10 mouse cellular contexts compared by ENCODE assay signal in the genomic region with DNA sequence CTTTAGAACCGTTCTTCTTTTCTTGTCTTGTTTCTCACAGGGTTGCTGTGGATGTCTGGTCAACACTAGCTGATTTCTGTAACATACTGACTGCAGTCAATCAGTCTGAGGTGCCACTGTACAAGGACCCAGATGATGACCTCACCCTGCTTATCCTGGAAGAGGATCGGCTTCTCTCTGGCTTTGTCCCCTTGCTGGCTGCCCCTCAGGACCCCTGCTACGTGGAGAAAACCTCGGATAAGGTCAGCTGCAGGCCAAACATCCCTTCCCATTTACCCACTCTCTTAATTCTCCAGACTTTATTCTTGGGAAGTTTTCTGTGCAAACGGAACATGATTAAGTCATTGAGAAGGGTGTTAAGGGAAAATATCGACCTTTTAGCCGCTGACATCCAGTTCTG.
DNase-seq lines count a peak whose midpoint lies in the region; ATAC-seq and TF ChIP-seq lines count a peak whose summit lies in the region.
"Had no signal": no experiment of that assay in that cellular context is flagged by ENCODE, and none has a peak within 500 bp of the region (broad histone marks: within the 10 kb centered on the region; RNA-seq: fewer than 3 reads in every experiment).

No protein-coding gene starts in this region.

- H3K4me2 ChIP-seq in heart, postnatal 0 days (ENCODE audit: low read depth, low read length): no peak overlapping the region
- no peak overlapping the region for H3K4me2 ChIP-seq in liver, embryonic 15.5 days

- ATAC-seq in heart, postnatal 0 days (ENCODE audit: insufficient read depth, low read depth): no peak; the same call in 1 of the 2 replicates
- no peak for ATAC-seq in liver, embryonic 15.5 days (ENCODE audit: insufficient read depth)

- no peak overlapping the region for H3K9ac ChIP-seq in heart, postnatal 0 days (replicated peaks; ENCODE audit: low read depth, low read length)
- H3K9ac ChIP-seq in liver, embryonic 15.5 days: no peak overlapping the region

- H3K9me3 ChIP-seq in embryonic facial prominence, embryonic 10.5 days: no peaks in the 10 kb centered on the region
- no peaks in the 10 kb centered on the region for H3K9me3 ChIP-seq in heart, postnatal 0 days (replicated peaks; ENCODE audit: control insufficient read depth, low read length)
- no peaks in the 10 kb centered on the region for H3K9me3 ChIP-seq in liver, embryonic 15.5 days (replicated peaks)

- TF ChIP-seq POLR2A in kidney, adult 2 months (IDR thresholded peaks at IDR 0.05; ENCODE audit: low read depth, low read length): no peak

- H3K4me3 ChIP-seq in kidney, adult 2 months (ENCODE audit: insufficient read depth, low read depth, low read length): no peak overlapping the region
- no peak overlapping the region for H3K4me3 ChIP-seq in embryonic facial prominence, embryonic 10.5 days
- H3K4me3 ChIP-seq in heart, postnatal 0 days (ENCODE audit: low read depth, low read length): no peak overlapping the region
- H3K4me3 ChIP-seq in liver, embryonic 15.5 days (replicated peaks): no peak overlapping the region

- H3K27me3 ChIP-seq in kidney, adult 2 months (replicated peaks; ENCODE audit: control insufficient read depth, insufficient read depth, low read length): no peaks in the 10 kb centered on the region
- no peaks in the 10 kb centered on the region for H3K27me3 ChIP-seq in embryonic facial prominence, embryonic 10.5 days (replicated peaks; ENCODE audit: low read depth, poor library complexity, severe bottlenecking)
- H3K27me3 ChIP-seq in heart, postnatal 0 days (ENCODE audit: control insufficient read depth, insufficient read depth, low read length): no peaks in the 10 kb centered on the region
- no peaks in the 10 kb centered on the region for H3K27me3 ChIP-seq in liver, embryonic 15.5 days
- H3K27me3 ChIP-seq: CH12.LX had no signal

- DNase-seq in kidney, adult 2 months: no peak
- no peak for DNase-seq in kidney, postnatal 36 days
- no peak for DNase-seq in embryonic facial prominence, embryonic 10.5 days (ENCODE audit: low spot score)
- DNase-seq in heart, postnatal 0 days (ENCODE audit: low spot score): no peak
- DNase-seq in layer of hippocampus, postnatal 10 days (ENCODE audit: low spot score in 2 of 2): no peak
- DNase-seq in cerebellum, adult 18-20 months: no peak
- no peak for DNase-seq in gastrocnemius, adult 8-10 months (ENCODE audit: low spot score in 2 of 2)
- DNase-seq: cerebellum, postnatal 10 days had no signal

- WGBS in kidney, adult 2 months: 47% methylated on average over 7 of the region's 7 CpGs
- 57% methylated on average over 7 of the region's 7 CpGs for WGBS in embryonic facial prominence, embryonic 10.5 days
- 37% methylated on average over 7 of the region's 7 CpGs for WGBS in heart, postnatal 0 days
- WGBS in liver, embryonic 15.5 days (ENCODE audit: insufficient replicate concordance): 67% methylated on average over 7 of the region's 7 CpGs

- H3K4me1 ChIP-seq in kidney, adult 2 months (ENCODE audit: control insufficient read depth, insufficient read depth, low read length): peaks cover 10% of the 10 kb centered on the region; the same call in 1 of the 2 replicates
- peaks cover 62% of the 10 kb centered on the region for H3K4me1 ChIP-seq in embryonic facial prominence, embryonic 10.5 days
- peaks cover 34% of the 10 kb centered on the region; the same call in 1 of the 2 replicates for H3K4me1 ChIP-seq in heart, postnatal 0 days (ENCODE audit: control insufficient read depth, insufficient read depth)
- H3K4me1 ChIP-seq in liver, embryonic 15.5 days (replicated peaks): peaks cover 14% of the 10 kb centered on the region

- TF ChIP-seq CTCF in kidney, adult 2 months (conservative IDR thresholded peaks at IDR 0.05; ENCODE audit: insufficient read depth, insufficient read length, low read depth, low read length): no peak
- TF ChIP-seq CTCF in heart, postnatal 0 days (IDR thresholded peaks at IDR 0.05; ENCODE audit: low read depth): no peak

- H3K36me3 ChIP-seq in kidney, adult 2 months (ENCODE audit: control insufficient read depth, insufficient read depth, low read length): no peaks in the 10 kb centered on the region; the same call in 1 of the 2 replicates
- H3K36me3 ChIP-seq in embryonic facial prominence, embryonic 10.5 days (replicated peaks): peaks cover 63% of the 10 kb centered on the region
- H3K36me3 ChIP-seq in heart, postnatal 0 days (replicated peaks; ENCODE audit: control insufficient read depth, insufficient read depth, low read length): no peaks in the 10 kb centered on the region; the same call in 1 of the 2 replicates
- no peaks in the 10 kb centered on the region; the same call in 1 of the 2 replicates for H3K36me3 ChIP-seq in liver, embryonic 15.5 days (replicated peaks)

- TF ChIP-seq EP300 in heart, postnatal 0 days (IDR thresholded peaks at IDR 0.05; ENCODE audit: low read depth): no peak

- H3K27ac ChIP-seq in kidney, adult 2 months (ENCODE audit: insufficient read depth, low read depth, low read length): peak overlapping the region; percentile 67
- peak overlapping the region; percentile 65 for H3K27ac ChIP-seq in embryonic facial prominence, embryonic 10.5 days (replicated peaks)
- peak overlapping the region; percentile 73 for H3K27ac ChIP-seq in heart, postnatal 0 days (ENCODE audit: low read depth)
- peak overlapping the region; percentile 9; the same call in 1 of the 2 replicates for H3K27ac ChIP-seq in liver, embryonic 15.5 days (replicated peaks)

Comparison
In these comparisons a context has a peak if more than half of its experiments do, and no peak if none do; other contexts are left out.
1. H3K27ac ChIP-seq: peak in every context shown above with its lines; median percentile 73 in heart, postnatal 0 days; 67 in kidney, adult 2 months; 65 in embryonic facial prominence, embryonic 10.5 days; 9 in liver, embryonic 15.5 days.